Mouse (Mus musculus): ENCODE results near the gene Olfr1496. TPM values are rescaled to one million over a fixed set of nuclear protein-coding genes. Genes with fewer than 3 reads are reported as not detected.

Olfr1496 gene
- polyA plus RNA-seq, 1 experiment from 2014 or later = not detected

Other genes with a start within 250 kb of the Olfr1496 start
- not detected in 2 replicates for gene Olfr1480, start 250.0 kb upstream of the Olfr1496 start, polyA plus RNA-seq (2015; fragmentation: Nextera tagmentation; extraction: Ambion mirVana)
- gene Olfr1484, start 194.4 kb upstream of the Olfr1496 start, polyA plus RNA-seq (2015; fragmentation: Nextera tagmentation; extraction: Ambion mirVana) = not detected in 2 replicates
- not detected in 2 replicates for gene Olfr1487, start 160.5 kb upstream of the Olfr1496 start, polyA plus RNA-seq (2015; fragmentation: Nextera tagmentation; extraction: Ambion mirVana)
- not detected in 2 replicates for gene Olfr1489, start 146.3 kb upstream of the Olfr1496 start, polyA plus RNA-seq (2015; fragmentation: Nextera tagmentation; extraction: Ambion mirVana)
- not detected in 2 replicates for gene Olfr1490, start 126.8 kb upstream of the Olfr1496 start, polyA plus RNA-seq (2015; fragmentation: Nextera tagmentation; extraction: Ambion mirVana)
- gene Olfr1491, start 80.6 kb upstream of the Olfr1496 start, polyA plus RNA-seq (2015; fragmentation: Nextera tagmentation; extraction: Ambion mirVana) = not detected in 2 replicates
- gene Olfr1493-ps1, start 54.6 kb upstream of the Olfr1496 start, polyA plus RNA-seq (2015; fragmentation: Nextera tagmentation; extraction: Ambion mirVana) = not detected in 2 replicates
- gene Olfr1494, start 38.1 kb upstream of the Olfr1496 start, polyA plus RNA-seq (2015; fragmentation: Nextera tagmentation; extraction: Ambion mirVana) = not detected in 2 replicates
- gene Olfr1495, start 13.3 kb upstream of the Olfr1496 start, polyA plus RNA-seq (2015; fragmentation: Nextera tagmentation; extraction: Ambion mirVana) = not detected in 2 replicates
- not detected in 2 replicates for gene Olfr1497, start 20.3 kb downstream of the Olfr1496 start, polyA plus RNA-seq (2015; fragmentation: Nextera tagmentation; extraction: Ambion mirVana)
- not detected in 2 replicates for gene Olfr1499, start 41.6 kb downstream of the Olfr1496 start, polyA plus RNA-seq (2015; fragmentation: Nextera tagmentation; extraction: Ambion mirVana)
- gene Olfr1500, start 52.6 kb downstream of the Olfr1496 start, polyA plus RNA-seq (2015; fragmentation: Nextera tagmentation; extraction: Ambion mirVana) = not detected in 2 replicates
- not detected in 2 replicates for gene Olfr1501, start 72.8 kb downstream of the Olfr1496 start, polyA plus RNA-seq (2015; fragmentation: Nextera tagmentation; extraction: Ambion mirVana)
- gene Olfr1502, start 83.9 kb downstream of the Olfr1496 start, polyA plus RNA-seq (2015; fragmentation: Nextera tagmentation; extraction: Ambion mirVana) = not detected in 2 replicates
- gene Olfr1504, start 120.0 kb downstream of the Olfr1496 start, polyA plus RNA-seq (2015; fragmentation: Nextera tagmentation; extraction: Ambion mirVana) = not detected in 2 replicates
- not detected in 2 replicates for gene Olfr1505, start 135.7 kb downstream of the Olfr1496 start, polyA plus RNA-seq (2015; fragmentation: Nextera tagmentation; extraction: Ambion mirVana)